Mouse (Mus musculus): Measurements from ENCODE around the gene Olfr157. TPM values are rescaled to one million over a fixed set of nuclear protein-coding genes. Genes with fewer than 3 reads are reported as not detected.
"Not testable (repeated sequence)": the region's sequence is repeated elsewhere in the genome, so short reads cannot be mapped to it uniquely, and the experiment has no call there.

Olfr157 gene
- polyA plus RNA-seq, 1 experiment = not detected

- Histone ChIP-seq H3K27me3 (ENCODE audit: control insufficient read depth, insufficient read depth, low read length) (no peaks in the 10 kb centered on the region), H3K27ac (ENCODE audit: control insufficient read depth, insufficient read depth, low read depth, low read length) (no peak overlapping the region), H3K4me3 (ENCODE audit: control insufficient read depth, low read depth, low read length) (no peak overlapping the region), H3K4me1 (ENCODE audit: control insufficient read depth, insufficient read depth, low read length) (no peaks in the 10 kb centered on the region), H3K36me3 (ENCODE audit: control insufficient read depth, insufficient read depth, low read length) (no peaks in the 10 kb centered on the region)
- TF ChIP-seq POLR2A (IDR thresholded peaks at IDR 0.05; ENCODE audit: control insufficient read depth, low read depth, low read length) (no peak), CTCF (IDR thresholded peaks at IDR 0.05; ENCODE audit: control insufficient read depth, insufficient read depth, insufficient replicate concordance, low read depth, low read length) (no peak)
These were observed 41.1 kb downstream of the Olfr157 start for GRCm38 (mm10) chr4:43798936-43799335.

- H3K27ac ChIP-seq (ENCODE audit: control insufficient read depth, insufficient read depth, low read depth, low read length); H3K27me3 ChIP-seq (ENCODE audit: control insufficient read depth, insufficient read depth, low read length); H3K4me1 ChIP-seq (ENCODE audit: control insufficient read depth, insufficient read depth, low read length); H3K36me3 ChIP-seq (ENCODE audit: control insufficient read depth, insufficient read depth, low read length); H3K4me3 ChIP-seq (ENCODE audit: control insufficient read depth, low read depth, low read length): not testable (repeated sequence)
These were observed 44.2 kb downstream of the Olfr157 start for GRCm38 (mm10) chr4:43795844-43796243.

GRCm38 (mm10) chr4:43795296-43795695 is 44.7 kb downstream of the Olfr157 start:
- Histone ChIP-seq H3K4me1 (ENCODE audit: control insufficient read depth, insufficient read depth, low read length) (no peaks in the 10 kb centered on the region), H3K4me3 (ENCODE audit: control insufficient read depth, low read depth, low read length) (no peak overlapping the region), H3K27me3 (ENCODE audit: control insufficient read depth, insufficient read depth, low read length) (no peaks in the 10 kb centered on the region), H3K36me3 (ENCODE audit: control insufficient read depth, insufficient read depth, low read length) (no peaks in the 10 kb centered on the region), H3K27ac (ENCODE audit: control insufficient read depth, insufficient read depth, low read depth, low read length) (no peak overlapping the region)
- no peak for TF ChIP-seq POLR2A (IDR thresholded peaks at IDR 0.05; ENCODE audit: control insufficient read depth, low read depth, low read length)
- no peak for TF ChIP-seq CTCF (IDR thresholded peaks at IDR 0.05; ENCODE audit: control insufficient read depth, insufficient read depth, insufficient replicate concordance, low read depth, low read length)

Other genes with a start within 250 kb of the Olfr157 start
- 2.6 and 4.0 TPM in 2 replicates for gene Npr2, start 208.3 kb downstream of the Olfr157 start, polyA plus RNA-seq (2012; rRNA removed)
- 112 and 124 TPM in 2 replicates for gene Spag8, start 186.6 kb downstream of the Olfr157 start, polyA plus RNA-seq (2012; rRNA removed)
- gene Hint2, start 183.7 kb downstream of the Olfr157 start, polyA plus RNA-seq (2012; rRNA removed) = 11.6 and 14.3 TPM in 2 replicates
- 55.7 and 59.7 TPM in 2 replicates for gene Tmem8b, start 171.2 kb downstream of the Olfr157 start, polyA plus RNA-seq (2012; rRNA removed)
- 182 and 185 TPM in 2 replicates for gene Fam221b, start 171.1 kb downstream of the Olfr157 start, polyA plus RNA-seq (2012; rRNA removed)
- not detected in 2 replicates for gene Olfr70, start 139.4 kb downstream of the Olfr157 start, polyA plus RNA-seq (2012; rRNA removed)
- gene Olfr71, start 129.9 kb downstream of the Olfr157 start, polyA plus RNA-seq (2012; rRNA removed) = not detected in 2 replicates
- gene Hrct1, start 113.0 kb downstream of the Olfr157 start, polyA plus RNA-seq (2012; rRNA removed) = 0.62 and 0.73 TPM in 2 replicates
- 3.0 and 4.6 TPM in 2 replicates for gene Spaar, start 110.2 kb downstream of the Olfr157 start, polyA plus RNA-seq (2012; rRNA removed)
- gene Olfr159, start 69.2 kb downstream of the Olfr157 start, polyA plus RNA-seq (2012; rRNA removed) = not detected in 2 replicates
- gene Olfr156, start 16.3 kb downstream of the Olfr157 start, polyA plus RNA-seq (2012; rRNA removed) = not detected in 2 replicates
- gene Olfr155, start 11.4 kb upstream of the Olfr157 start, polyA plus RNA-seq (2012; rRNA removed) = not detected in 2 replicates
- gene Reck, start 35.3 kb upstream of the Olfr157 start, polyA plus RNA-seq (2012; rRNA removed) = 7.2 and 7.4 TPM in 2 replicates
- 1.6 and 1.8 TPM in 2 replicates for gene Glipr2, start 117.2 kb upstream of the Olfr157 start, polyA plus RNA-seq (2012; rRNA removed)
- 323 and 342 TPM in 2 replicates for gene Ccin, start 143.3 kb upstream of the Olfr157 start, polyA plus RNA-seq (2012; rRNA removed)
- gene Clta, start 164.3 kb upstream of the Olfr157 start, polyA plus RNA-seq (2012; rRNA removed) = 23.1 and 29.0 TPM in 2 replicates
- gene Gne, start 244.0 kb upstream of the Olfr157 start, polyA plus RNA-seq (2012; rRNA removed) = 1.5 and 2.0 TPM in 2 replicates

Data from testis, adult 2 months (tissue).